Mouse (Mus musculus) frontal cortex, adult (tissue): ENCODE results near the gene Qpctl.

Experiments used
- ATAC-seq: cut with Nextera tagmentation; 2 replicates; pipeline ENCODE4 v1.9.2; 2017; ENCODE audit warnings: mild to moderate bottlenecking, moderate library complexity, mixed read lengths; ENCODE audit not compliant: low TSS enrichment

Qpctl gene

DNA sequence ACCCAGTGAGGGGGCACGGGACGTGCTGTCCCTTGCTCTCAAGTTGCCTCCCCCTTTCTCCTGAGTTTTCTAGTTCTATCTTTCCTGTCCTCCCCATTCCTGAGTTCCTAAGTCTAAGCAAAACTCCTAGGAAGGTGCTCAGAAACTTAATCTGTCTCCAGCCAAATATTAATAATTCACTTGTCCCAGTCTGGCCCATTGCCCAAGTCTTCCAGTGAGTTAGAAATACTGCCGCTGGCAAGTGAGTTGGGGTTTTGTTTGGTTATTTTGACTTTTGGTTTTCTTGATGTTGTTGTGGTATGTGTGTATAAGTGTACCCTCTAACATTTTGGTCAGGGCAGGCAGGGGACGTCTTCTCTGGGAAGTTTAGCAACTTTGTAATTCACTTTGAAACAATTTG lies 27.4 kb downstream of the Qpctl start:
- no peak for ATAC-seq

DNA sequence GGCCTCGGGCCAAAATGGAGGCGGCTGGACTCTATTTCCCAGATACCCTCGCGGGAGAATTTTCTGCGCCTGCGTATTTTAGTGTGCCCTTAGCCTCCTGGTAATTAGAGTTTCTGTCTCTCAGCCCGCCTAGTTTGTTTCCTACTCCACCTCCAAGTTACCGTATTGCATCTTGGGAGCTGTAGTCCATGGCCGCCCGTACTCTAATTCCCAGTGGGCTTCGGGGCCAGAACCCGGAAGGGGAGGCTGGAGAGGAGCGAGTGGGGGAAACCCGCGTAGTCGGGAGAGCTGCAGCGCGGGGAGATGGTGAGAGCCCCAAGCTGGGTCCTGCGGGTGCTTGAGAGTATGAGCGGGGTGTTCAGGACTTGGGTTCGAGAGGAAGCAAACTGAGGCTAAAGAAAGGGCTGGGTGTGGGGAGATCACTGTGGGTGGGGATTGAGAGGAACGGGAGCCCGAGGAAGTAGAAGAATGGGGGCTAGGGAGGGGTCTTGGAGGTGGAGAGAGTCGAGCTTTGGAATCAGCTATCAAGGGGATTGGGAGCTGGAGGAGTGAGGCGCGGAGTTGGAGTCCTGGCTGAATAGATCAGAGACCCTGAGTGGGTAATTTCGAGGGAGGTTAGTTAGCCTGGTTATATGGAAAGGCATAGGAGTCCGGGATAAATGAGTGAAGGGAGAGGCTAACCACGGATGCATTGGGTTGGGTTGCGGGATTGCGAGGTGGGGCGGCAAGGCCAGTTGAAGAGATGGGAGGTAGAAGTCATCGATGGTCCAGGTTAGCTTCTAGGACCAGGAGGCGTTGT lies 29.3 kb downstream of the Qpctl start, which contains the start of gene Fbxo46:
TSS of gene Fbxo46 (plus strand) at position 229 of the 799 bp plus-strand sequence.
- ATAC-seq: peak; percentile 99

DNA sequence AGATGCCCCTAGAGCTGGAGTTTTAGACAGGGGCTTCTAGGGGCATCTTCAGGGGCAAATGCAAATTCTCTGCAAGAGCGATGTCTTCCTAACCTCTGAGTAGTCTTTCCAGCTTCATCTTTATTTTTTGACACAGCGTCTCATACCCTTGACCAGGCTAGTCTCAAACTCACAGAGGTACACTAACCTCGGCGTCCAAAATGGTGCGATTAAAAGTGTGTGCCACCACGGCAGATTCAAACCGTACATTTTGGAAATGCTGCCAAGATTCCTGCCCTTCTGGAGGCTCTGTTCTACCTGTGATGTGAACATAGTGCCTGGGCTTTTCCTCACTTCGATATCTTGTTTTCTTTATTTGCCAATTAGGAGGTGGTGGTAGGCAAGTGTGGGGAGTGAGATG lies 30.0 kb downstream of the Qpctl start:
- ATAC-seq: no peak

DNA sequence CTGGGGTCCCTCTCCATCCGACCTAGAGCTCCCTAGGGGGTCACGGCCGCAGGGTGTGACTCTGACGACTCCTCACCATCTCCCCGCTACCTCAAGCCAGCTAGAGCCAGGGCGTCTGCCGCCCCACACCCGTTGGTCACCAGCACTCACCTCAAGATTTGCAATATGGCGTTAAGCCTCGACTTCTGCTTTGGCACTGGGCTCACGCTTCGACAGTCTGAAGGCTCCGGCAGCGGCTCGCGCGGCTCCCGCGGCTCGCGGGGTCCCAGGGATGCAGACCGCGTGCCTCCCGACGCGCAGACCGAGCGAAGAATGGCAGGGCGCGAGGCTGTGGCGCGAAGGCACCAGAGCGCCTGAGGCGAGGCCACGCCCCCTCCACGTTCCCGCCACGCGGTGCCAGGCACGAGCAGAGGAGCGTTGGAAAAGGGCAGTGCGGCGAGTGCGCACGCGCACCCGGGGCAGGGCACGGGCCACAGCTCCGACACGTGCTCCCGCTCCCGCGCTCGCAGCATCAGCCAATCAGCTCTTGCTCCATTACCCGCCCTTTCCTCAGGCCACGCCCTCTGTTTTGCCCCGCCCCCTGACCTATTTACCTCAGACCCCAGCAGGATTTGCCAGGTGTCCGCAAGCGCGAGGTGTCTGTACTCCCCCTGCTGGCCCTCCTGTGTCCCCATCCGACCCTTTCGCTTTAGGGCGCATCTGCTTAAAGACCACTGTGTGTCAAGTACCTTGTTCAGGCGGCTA lies 30.9 kb downstream of the Qpctl start, which contains the start of gene Gm4969:
TSS of gene Gm4969 (minus strand) at position 341 of the 744 bp plus-strand sequence.
- ATAC-seq: no peak

DNA sequence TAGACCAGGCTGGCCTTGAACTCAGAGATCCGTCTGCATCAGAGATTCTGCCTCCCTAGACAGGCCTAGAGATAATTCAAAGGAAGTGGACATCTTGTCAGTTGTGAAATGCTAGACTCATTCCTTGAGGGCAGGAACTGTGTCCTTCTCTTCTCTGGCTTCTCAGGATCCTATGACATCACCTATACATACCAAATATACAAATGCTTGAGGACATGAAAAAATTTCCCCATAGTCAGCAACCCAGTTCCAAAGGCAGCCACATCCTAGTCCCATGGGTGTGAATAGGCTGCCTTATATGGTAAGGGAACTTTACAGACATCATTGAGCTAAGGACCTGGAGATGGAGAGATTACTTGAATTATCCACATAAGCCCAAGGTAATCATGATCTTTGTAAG lies 39.5 kb downstream of the Qpctl start:
- no peak for ATAC-seq

DNA sequence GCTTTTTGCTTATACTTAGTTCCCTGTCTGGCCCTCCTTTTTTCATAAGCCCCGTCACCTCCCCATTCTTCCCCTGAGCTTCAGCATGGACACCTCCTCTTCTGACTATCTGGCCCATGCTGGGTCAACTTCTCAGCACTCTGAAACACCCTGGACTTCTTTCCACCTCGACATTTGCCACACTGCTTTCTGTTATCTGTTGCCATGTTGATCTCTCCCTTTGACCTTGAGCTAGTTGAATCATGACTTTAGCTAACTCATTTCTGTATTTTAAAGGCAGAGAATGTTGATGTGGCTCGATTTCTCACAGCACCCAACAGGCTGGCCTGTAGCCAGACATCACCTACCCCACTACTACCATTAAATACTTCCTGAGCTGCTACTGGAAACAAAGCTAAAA lies 41.7 kb downstream of the Qpctl start:
- no peak for ATAC-seq

DNA sequence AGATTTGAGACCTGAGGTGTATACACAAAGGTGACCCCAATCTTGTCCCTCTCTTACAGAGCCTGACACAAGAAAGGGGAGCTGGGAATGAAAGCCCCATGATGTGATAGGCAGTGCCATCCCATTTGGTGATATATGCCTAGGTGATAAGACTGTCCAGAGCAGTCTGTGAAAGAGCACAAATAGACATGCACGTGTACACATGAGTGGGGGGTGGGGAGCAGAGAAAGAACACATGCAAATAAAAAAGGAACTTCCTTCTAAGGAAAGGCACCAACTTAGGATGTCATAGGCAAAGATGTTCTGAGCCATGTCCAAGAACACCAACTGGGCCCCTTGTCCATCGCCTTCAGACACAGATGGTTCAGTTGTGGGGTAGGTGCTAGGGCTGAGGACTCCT lies 44.6 kb downstream of the Qpctl start:
- ATAC-seq: no peak

DNA sequence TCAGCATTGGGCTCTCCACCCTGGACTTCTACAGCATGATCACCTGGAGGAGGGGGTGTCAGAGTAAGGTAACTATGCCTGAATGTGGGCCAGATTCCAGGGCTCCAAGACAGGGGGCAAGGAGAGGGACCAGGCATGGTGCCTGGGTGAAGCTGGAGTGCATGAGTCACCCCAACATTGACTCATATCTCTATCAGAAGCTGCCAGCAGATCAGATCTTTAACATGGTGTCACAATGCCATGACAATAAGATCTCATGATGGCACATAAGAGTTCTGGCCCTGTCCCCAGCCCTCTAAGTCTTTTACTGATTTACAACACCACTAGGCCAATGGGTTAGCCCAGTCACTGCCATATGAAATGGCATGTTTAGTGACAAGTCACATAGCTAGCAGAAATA lies 45.4 kb downstream of the Qpctl start:
- ATAC-seq: no peak

DNA sequence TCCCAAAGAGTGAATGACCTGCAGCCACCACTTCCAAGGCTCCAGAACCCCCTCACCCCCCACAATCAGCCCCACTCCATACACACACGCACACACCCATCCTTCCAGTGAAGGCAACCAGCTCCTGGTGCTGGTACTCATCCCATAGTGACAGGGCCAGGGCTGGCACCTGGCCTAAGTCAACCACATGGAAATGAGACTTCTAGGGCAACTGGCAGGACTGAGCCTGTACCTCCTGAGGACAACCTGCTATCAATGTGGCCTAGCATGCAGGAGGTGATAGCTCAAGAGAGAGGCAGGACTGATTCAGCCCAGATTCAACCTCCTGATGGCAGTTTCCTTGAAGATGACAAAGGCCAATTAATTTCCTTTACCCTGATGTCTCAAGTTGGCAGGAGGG lies 48.8 kb downstream of the Qpctl start:
- ATAC-seq: no peak

DNA sequence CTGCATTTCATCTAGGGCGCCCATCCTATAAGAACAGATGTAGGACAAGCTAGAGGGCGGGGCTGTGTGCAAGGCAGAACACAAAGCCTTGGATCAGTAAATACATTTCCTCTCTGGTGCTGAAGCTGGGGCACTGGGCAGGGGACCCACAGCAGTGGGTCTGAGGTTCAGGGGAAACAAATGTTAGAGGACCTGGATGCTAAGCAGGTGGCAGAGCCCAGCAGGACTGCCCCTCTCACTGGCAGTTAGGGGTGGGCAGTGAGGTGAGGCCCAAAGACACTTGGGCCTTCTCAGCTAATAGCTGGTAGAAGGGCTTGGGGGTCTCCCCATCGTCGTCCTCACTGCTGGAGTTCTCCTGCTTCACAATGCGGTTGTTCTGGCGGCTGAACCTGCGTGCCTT lies 50.3 kb downstream of the Qpctl start:
- no peak for ATAC-seq

DNA sequence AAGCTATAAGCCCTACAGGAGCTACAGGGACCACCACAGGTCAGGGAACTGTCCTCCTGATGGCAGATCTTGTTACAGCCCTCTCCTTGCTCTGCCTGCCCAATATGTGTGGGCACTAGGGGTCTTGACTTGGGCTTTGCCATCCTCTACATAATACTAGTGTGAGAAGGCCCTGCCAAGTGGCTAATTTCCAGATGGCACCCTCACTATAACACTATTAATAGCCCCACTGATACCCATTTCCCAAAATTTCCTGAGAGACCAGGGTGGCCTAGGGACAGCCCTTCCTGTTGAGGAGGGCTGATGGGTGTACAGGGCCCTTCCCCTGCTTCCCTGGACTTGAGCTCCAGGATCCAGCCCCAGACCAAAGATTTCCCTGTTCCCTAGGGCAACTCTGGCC lies 51.2 kb downstream of the Qpctl start:
- ATAC-seq: no peak

DNA sequence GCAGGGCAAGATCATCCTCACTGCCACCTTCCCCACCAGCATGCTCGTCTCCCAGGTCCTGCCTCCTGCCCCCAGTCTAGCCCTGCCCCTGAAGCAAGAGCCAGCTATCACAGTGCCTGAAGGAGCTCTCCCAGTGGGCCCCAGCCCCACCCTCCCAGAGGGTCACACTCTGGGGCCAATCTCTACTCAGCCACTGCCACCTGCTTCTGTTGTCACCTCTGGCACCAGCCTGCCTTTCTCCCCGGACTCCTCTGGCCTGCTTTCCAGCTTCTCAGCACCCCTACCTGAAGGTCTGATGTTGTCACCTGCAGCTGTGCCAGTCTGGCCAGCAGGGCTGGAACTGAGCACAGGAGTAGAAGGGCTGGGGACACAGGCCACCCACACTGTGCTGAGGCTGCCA lies 51.9 kb downstream of the Qpctl start:
- ATAC-seq: no peak

DNA sequence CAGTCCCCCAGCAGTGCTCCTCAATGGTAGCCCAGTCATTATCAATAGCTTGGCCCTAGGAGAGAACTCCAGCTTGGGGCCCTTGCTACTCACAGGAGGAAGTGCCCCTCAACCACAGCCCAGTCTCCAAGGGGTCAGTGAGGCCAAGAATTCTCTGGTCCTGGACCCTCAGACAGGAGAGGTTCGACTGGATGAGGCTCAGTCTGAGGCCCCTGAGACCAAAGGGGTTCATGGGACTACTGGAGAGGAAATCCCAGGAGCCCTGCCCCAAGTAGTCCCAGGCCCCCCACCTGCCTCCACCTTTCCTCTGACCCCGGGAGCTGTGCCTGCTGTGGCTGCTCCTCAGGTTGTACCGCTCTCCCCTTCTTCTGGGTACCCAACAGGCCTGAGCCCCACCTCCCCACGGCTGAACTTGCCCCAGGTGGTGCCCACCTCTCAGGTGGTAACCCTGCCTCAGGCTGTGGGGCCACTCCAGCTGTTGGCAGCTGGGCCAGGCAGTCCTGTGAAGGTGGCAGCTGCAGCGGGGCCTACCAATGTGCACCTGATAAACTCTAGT lies 52.6 kb downstream of the Qpctl start:
- ATAC-seq: no peak

DNA sequence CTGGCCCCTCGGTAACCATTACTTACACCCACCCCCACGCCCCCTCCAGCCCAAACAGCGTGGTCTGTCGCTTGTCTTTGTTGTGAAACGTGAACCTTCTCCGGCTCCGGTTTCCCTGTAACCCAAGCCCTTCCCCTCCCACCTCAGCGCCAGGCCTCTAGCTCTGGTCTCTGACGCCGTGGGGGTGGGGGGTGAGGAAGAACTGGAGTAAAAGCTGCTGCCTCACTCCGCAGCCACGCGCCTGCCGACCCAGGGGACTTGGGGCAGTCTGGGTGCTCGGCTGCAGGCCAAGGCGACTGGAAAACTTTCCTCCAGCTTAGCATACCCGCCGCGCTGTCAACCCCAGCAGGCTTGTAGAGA lies 53.4 kb downstream of the Qpctl start:
- no peak for ATAC-seq

DNA sequence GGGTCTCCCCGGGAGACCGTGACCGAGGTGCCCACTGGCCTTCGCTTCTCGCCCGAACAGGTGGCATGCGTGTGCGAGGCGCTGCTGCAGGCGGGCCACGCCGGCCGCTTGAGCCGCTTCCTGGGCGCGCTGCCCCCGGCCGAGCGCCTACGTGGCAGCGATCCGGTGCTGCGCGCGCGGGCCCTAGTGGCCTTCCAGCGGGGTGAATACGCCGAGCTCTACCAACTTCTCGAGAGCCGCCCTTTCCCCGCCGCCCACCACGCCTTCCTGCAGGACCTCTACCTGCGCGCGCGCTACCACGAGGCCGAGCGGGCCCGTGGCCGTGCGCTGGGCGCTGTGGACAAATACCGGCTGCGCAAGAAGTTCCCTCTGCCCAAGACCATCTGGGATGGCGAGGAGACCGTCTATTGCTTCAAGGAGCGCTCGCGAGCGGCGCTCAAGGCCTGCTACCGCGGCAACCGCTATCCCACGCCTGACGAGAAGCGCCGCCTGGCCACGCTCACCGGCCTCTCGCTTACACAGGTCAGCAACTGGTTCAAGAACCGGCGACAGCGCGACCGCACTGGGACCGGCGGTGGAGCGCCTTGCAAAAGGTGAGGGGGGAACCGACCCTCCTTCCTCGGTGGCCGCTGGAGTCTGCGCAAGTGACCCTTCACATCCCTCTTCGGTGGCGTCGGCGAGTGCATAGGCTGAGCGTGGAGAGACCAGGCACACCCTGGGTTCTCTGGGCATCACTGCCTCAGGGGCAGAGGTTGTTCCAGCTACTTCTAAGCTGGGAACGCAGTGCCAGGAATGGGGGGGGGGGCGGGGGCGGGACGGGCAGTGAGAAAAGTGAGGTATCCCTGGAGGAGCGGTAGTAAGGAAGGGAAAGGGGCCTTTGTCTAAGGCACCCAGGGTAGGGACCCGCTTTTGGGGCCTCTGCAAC lies 54.0 kb downstream of the Qpctl start:
- no peak for ATAC-seq

DNA sequence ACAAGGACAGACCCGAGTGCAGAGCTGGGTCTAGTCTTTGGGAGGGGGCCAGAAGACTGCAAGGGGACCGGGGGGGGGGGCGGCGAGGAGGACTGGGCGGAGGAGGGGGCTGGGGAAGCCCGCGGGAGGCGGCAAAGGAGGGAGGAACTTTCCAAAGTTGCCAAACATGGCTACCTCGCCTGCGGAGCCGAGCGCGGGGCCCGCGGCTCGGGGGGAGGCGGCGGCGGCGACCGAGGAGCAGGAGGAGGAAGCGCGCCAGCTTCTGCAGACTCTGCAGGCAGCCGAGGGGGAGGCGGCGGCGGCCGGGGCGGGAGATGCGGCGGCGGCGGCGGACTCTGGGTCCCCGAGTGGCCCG lies 54.6 kb downstream of the Qpctl start, which contains the start of gene Six5:
TSS of gene Six5 (plus strand) at position 124 of the 355 bp plus-strand sequence.
- no peak for ATAC-seq

DNA sequence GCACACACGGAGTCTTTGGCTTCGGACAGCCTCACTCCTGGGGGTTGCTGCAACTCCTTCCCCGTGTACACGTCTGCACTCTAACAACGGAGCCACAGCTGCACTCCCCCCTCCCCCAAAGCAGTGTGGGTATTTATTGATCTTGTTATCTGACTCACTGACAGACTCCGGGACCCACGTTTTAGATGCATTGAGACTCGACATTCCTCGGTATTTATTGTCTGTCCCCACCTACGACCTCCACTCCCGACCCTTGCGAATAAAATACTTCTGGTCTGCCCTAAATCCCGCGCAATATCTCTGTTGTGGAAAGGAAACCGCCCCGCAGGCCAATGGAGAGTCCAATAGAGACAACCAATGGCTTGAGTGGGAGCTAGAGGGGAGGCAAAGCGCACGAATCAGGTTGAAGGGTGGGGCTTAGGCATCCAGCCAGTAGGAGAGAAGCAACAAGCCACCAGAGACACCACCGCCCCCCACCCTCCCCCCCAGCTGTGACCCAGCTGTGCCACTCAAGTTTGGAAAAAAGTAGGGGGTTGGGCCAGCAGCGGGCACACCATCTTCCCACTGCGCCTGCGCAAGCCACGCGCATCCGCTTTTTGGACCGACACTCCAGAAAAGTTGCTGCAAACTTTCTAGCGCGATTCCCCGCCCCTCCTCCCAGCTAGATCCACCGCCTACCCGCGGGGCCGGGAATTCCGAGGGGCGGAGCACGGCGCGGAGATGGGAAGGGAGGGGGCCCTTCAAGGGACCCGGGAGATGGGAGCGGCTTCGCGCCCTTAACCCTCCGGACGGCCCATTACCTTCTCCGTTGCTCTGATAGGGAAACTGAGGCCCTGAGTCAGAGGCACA lies 55.3 kb downstream of the Qpctl start:
- ATAC-seq: peak; percentile 32; the same call in 1 of the 2 replicates

DNA sequence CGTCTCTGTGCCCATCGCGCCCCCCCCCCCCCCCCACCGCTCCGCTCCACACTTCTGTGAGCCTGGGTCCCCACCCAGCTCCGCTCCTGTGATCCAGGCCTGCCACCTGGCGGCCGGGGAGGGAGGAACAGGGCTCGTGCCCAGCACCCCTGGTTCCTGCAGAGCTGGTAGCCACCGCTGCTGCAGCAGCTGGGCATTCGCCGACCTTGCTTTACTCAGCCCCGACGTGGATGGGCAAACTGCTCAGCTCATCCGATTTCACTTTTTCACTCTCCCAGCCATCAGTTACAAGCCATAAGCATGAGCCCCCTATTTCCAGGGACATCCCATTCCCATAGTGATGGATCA lies 55.9 kb downstream of the Qpctl start:
- ATAC-seq: peak; percentile 72

DNA sequence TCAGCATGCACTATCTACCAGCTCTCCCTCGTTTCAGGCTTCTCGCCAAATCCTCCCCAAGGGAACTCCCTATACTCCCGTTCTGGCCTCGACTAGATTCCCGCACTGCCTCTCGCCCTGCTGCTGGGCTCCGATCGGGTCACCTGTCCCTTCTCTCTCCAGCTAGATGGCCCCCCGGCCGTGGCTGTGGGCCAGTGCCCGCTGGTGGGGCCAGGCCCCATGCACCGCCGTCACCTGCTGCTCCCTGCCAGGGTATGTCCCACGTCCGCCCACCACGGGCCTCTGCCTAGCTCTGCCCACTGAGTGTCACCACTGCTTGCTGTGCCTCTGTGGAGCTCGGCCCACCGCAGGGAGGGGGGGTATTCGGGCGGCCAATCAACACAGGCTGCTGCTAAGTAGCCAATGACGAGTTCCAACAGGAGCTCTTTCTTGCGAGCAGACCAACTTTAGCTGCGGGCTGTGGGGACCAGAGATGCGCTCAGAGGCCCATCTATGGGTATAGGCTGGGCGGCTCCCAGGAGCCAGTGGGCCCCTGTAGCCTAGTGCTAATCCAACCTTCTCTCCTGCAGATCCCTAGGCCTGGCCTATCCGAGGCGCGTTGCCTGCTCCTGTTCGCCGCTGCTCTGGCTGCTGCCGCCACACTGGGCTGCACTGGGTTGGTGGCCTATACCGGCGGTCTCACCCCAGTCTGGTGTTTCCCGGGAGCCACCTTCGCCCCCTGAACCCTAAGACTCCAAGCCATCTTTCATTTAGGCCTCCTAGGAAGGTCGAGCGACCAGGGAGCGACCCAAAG lies 56.5 kb downstream of the Qpctl start:
- ATAC-seq: 0 out of 2 replicates have a peak, but pooled peaks have one; percentile 4

DNA sequence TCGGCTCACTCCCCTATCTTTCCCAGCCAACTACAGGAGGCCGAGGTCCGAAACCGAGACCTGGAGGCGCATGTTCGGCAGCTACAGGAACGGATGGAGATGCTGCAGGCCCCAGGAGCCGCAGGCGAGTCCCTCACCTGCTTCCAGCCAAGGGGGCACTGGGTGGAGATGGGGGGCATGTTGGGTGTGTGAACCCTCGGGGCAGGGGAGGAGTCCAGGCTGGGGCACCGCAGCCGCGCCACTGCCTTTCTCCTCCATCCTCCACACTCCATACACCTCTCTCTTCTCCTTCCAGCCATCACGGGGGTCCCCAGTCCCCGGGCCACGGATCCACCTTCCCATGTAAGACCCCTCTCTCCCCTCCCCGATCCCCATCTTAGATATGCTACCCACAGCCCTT lies 57.2 kb downstream of the Qpctl start:
- no peak for ATAC-seq
